Mouse (Mus musculus) myocyte (in vitro differentiated cells): ENCODE measurements at regions not wholly inside any gene's neighbourhood (a gene's known extent, or its start where the extent isn't known, plus 50 kb on each side); places are given as distances from the start of the nearest gene placed in this dataset.

Source experiments
- H3K27me3 ChIP-seq: one replicate; pipeline ENCODE4 v1.6.1; 2011; ENCODE audit not compliant: control insufficient read depth, insufficient read depth, insufficient read length
- H3K36me3 ChIP-seq: one replicate; pipeline ENCODE4 v1.6.1; 2011; ENCODE audit not compliant: control insufficient read depth, insufficient read depth
- H3K4me2 ChIP-seq: one replicate; pipeline ENCODE4 v1.6.1; 2011; ENCODE audit warnings: low read depth, control low read depth
- H3K4me3 ChIP-seq: one replicate; pipeline ENCODE4 v1.5.1; 2011; ENCODE audit warnings: mild to moderate bottlenecking, control low read depth, moderate library complexity
- H3K79me2 ChIP-seq: one replicate; pipeline ENCODE4 v1.6.1; 2011; ENCODE audit not compliant: control insufficient read depth, insufficient read depth
- H3ac ChIP-seq: one replicate; pipeline ENCODE4 v1.6.1; 2011; ENCODE audit not compliant: control insufficient read depth, insufficient read length
- CEBPB ChIP-seq: IDR thresholded peaks from 2 replicates; pipeline ENCODE4 v1.6.1; 2011; ENCODE audit warnings: mild to moderate bottlenecking, moderate library complexity; ENCODE audit not compliant: poor library complexity, insufficient read depth, severe bottlenecking
- E2F4 ChIP-seq: IDR thresholded peaks from one replicate; pipeline ENCODE4 v1.6.1; 2011; ENCODE audit warnings: mild to moderate bottlenecking, control low read depth, moderate library complexity; ENCODE audit not compliant: insufficient read depth
- MAX ChIP-seq: IDR thresholded peaks from one replicate; pipeline ENCODE4 v1.6.1; 2011; ENCODE audit warnings: low read depth, mild to moderate bottlenecking, control low read depth
- MYOD1 ChIP-seq, 3 experiments: IDR thresholded peaks; one replicate each; pipeline ENCODE4 v1.6.1; 2011; ENCODE audit warnings: control low read depth in 2 of 3, low read depth in 2 of 3, mild to moderate bottlenecking in 2 of 3, moderate library complexity in 1 of 3; ENCODE audit not compliant: insufficient read length in 2 of 3, control insufficient read depth in 1 of 3
- MYOG ChIP-seq, 3 experiments: IDR thresholded peaks; one replicate each; pipeline ENCODE4 v1.6.1; 2011; ENCODE audit warnings: control low read depth in 2 of 3, low read depth in 2 of 3, mild to moderate bottlenecking in 2 of 3; ENCODE audit not compliant: insufficient read length in 2 of 3, control insufficient read depth in 1 of 3, insufficient read depth in 1 of 3
- POLR2A ChIP-seq: IDR thresholded peaks from one replicate; pipeline ENCODE4 v1.6.1; 2011; ENCODE audit warnings: low read depth, mild to moderate bottlenecking, control low read depth, moderate library complexity; ENCODE audit not compliant: insufficient read length
- POLR2AphosphoS2 ChIP-seq: IDR thresholded peaks from one replicate; pipeline ENCODE4 v1.6.1; 2011; ENCODE audit warnings: low read depth, control low read depth; ENCODE audit not compliant: insufficient read length
- REST ChIP-seq: IDR thresholded peaks from one replicate; pipeline ENCODE4 v1.6.1; 2011; ENCODE audit warnings: mild to moderate bottlenecking, control low read depth, moderate library complexity; ENCODE audit not compliant: insufficient read depth, insufficient read length
- SRF ChIP-seq: IDR thresholded peaks from one replicate; pipeline ENCODE4 v1.6.1; 2011; ENCODE audit warnings: low read depth; ENCODE audit not compliant: control insufficient read depth, insufficient read length
- TCF12 ChIP-seq: IDR thresholded peaks from one replicate; pipeline ENCODE4 v1.6.1; 2011; ENCODE audit warnings: mild to moderate bottlenecking, control low read depth; ENCODE audit not compliant: poor library complexity, insufficient read depth, severe bottlenecking
- TCF3 ChIP-seq: IDR thresholded peaks from one replicate; pipeline ENCODE4 v1.6.1; 2011; ENCODE audit warnings: low read depth, control low read depth; ENCODE audit not compliant: insufficient read length
- USF1 ChIP-seq: IDR thresholded peaks from one replicate; pipeline ENCODE4 v1.6.1; 2011; ENCODE audit warnings: low read depth, mild to moderate bottlenecking, control low read depth, moderate library complexity

- TF ChIP-seq SRF (no peak), USF1 (no peak), MYOD1 (IDR thresholded peaks at IDR 0.05; ENCODE audit: control insufficient read depth in 1 of 3, insufficient read length in 2 of 3, low read depth in 2 of 3) (no peak)
- H3K27me3 ChIP-seq, result no peaks in the 10 kb centered on the region
- H3K79me2 ChIP-seq, result no peaks in the 10 kb centered on the region
- no peak overlapping the region for H3K4me2 ChIP-seq
- no peak overlapping the region for H3ac ChIP-seq
- H3K4me3 ChIP-seq, result no peak overlapping the region
- H3K36me3 ChIP-seq, result no peaks in the 10 kb centered on the region
Measured at GRCm38 (mm10) chr12:77962631-77963030, 231.4 kb upstream of the Gm6657 start.

GRCm38 (mm10) chr12:77968543-77968942 is 225.5 kb upstream of the Gm6657 start:
- H3K27me3 ChIP-seq, result no peaks in the 10 kb centered on the region
- H3K4me3 ChIP-seq, result no peak overlapping the region
- H3ac ChIP-seq, result no peak overlapping the region
- TF ChIP-seq MAX (no peak), TCF3 (no peak)
- H3K36me3 ChIP-seq, result no peaks in the 10 kb centered on the region
- H3K4me2 ChIP-seq, result no peak overlapping the region
- no peaks in the 10 kb centered on the region for H3K79me2 ChIP-seq

- no peaks in the 10 kb centered on the region for H3K79me2 ChIP-seq
- TF ChIP-seq POLR2A, result no peak
- TF ChIP-seq SRF, result no peak
- no peak for TF ChIP-seq MYOG (IDR thresholded peaks at IDR 0.05; ENCODE audit: control insufficient read depth in 1 of 3, insufficient read depth in 1 of 3, insufficient read length in 2 of 3, low read depth in 2 of 3)
- TF ChIP-seq USF1, result no peak
- no peak for TF ChIP-seq TCF12
- TF ChIP-seq POLR2AphosphoS2, result no peak
- TF ChIP-seq CEBPB, result no peak
- no peak for TF ChIP-seq REST
- TF ChIP-seq MYOD1 (IDR thresholded peaks at IDR 0.05; ENCODE audit: control insufficient read depth in 1 of 3, insufficient read length in 2 of 3, low read depth in 2 of 3), result no peak
- TF ChIP-seq E2F4, result no peak
- TF ChIP-seq TCF3, result no peak
- TF ChIP-seq MAX, result no peak
- no peak overlapping the region for H3K4me2 ChIP-seq
- no peaks in the 10 kb centered on the region for H3K36me3 ChIP-seq
- no peak overlapping the region for H3ac ChIP-seq
- no peaks in the 10 kb centered on the region for H3K27me3 ChIP-seq
- no peak overlapping the region for H3K4me3 ChIP-seq
Measured at GRCm38 (mm10) chr12:77970026-77970425, 224.0 kb upstream of the Gm6657 start.

- Histone ChIP-seq H3K36me3 (no peaks in the 10 kb centered on the region), H3ac (no peak overlapping the region), H3K79me2 (no peaks in the 10 kb centered on the region), H3K4me3 (no peak overlapping the region), H3K4me2 (no peak overlapping the region), H3K27me3 (no peaks in the 10 kb centered on the region)
- TF ChIP-seq CEBPB, result no peak
- TF ChIP-seq POLR2AphosphoS2, result no peak
- TF ChIP-seq MAX, result no peak
- no peak for TF ChIP-seq E2F4
- TF ChIP-seq REST, result no peak
- TF ChIP-seq MYOG (IDR thresholded peaks at IDR 0.05; ENCODE audit: control insufficient read depth in 1 of 3, insufficient read depth in 1 of 3, insufficient read length in 2 of 3, low read depth in 2 of 3), result no peak
- TF ChIP-seq SRF, result no peak
- no peak for TF ChIP-seq USF1
- TF ChIP-seq MYOD1 (IDR thresholded peaks at IDR 0.05; ENCODE audit: control insufficient read depth in 1 of 3, insufficient read length in 2 of 3, low read depth in 2 of 3), result no peak
Measured at GRCm38 (mm10) chr12:77972165-77972564, 221.9 kb upstream of the Gm6657 start.

- Histone ChIP-seq H3K36me3 (no peaks in the 10 kb centered on the region), H3K79me2 (no peaks in the 10 kb centered on the region), H3ac (no peak overlapping the region), H3K27me3 (no peaks in the 10 kb centered on the region), H3K4me2 (no peak overlapping the region), H3K4me3 (no peak overlapping the region)
- no peak for TF ChIP-seq SRF
- TF ChIP-seq TCF3, result no peak
- no peak for TF ChIP-seq REST
- TF ChIP-seq MYOD1 (IDR thresholded peaks at IDR 0.05; ENCODE audit: control insufficient read depth in 1 of 3, insufficient read length in 2 of 3, low read depth in 2 of 3), result no peak
- no peak for TF ChIP-seq MYOG (IDR thresholded peaks at IDR 0.05; ENCODE audit: control insufficient read depth in 1 of 3, insufficient read depth in 1 of 3, insufficient read length in 2 of 3, low read depth in 2 of 3)
- TF ChIP-seq CEBPB, result no peak
- TF ChIP-seq POLR2AphosphoS2, result no peak
- no peak for TF ChIP-seq MAX
Measured at GRCm38 (mm10) chr12:77976952-77977351, 217.1 kb upstream of the Gm6657 start.

GRCm38 (mm10) chr12:77986738-77987137 is 207.3 kb upstream of the Gm6657 start:
- Histone ChIP-seq H3K79me2 (no peaks in the 10 kb centered on the region), H3K4me2 (no peak overlapping the region), H3K36me3 (no peaks in the 10 kb centered on the region), H3ac (no peak overlapping the region), H3K27me3 (no peaks in the 10 kb centered on the region), H3K4me3 (no peak overlapping the region)
- no peak for TF ChIP-seq USF1
- TF ChIP-seq TCF12, result no peak
- no peak for TF ChIP-seq MAX
- no peak for TF ChIP-seq MYOD1 (IDR thresholded peaks at IDR 0.05; ENCODE audit: control insufficient read depth in 1 of 3, insufficient read length in 2 of 3, low read depth in 2 of 3)
- TF ChIP-seq SRF, result no peak
- no peak for TF ChIP-seq POLR2AphosphoS2
- TF ChIP-seq REST, result no peak
- TF ChIP-seq CEBPB, result no peak
- no peak for TF ChIP-seq TCF3
- TF ChIP-seq MYOG (IDR thresholded peaks at IDR 0.05; ENCODE audit: control insufficient read depth in 1 of 3, insufficient read depth in 1 of 3, insufficient read length in 2 of 3, low read depth in 2 of 3), result no peak
- TF ChIP-seq E2F4, result no peak
- no peak for TF ChIP-seq POLR2A
